Mouse (Mus musculus): ENCODE results near the gene Snx8. TPM values are rescaled to one million over a fixed set of nuclear protein-coding genes. Genes with fewer than 3 reads are reported as not detected.
"Not testable (repeated sequence)": the region's sequence is repeated elsewhere in the genome, so short reads cannot be mapped to it uniquely, and the experiment has no call there.

The Snx8 gene
- polyA plus RNA-seq, 1 experiment: 22.3 TPM

DNA sequence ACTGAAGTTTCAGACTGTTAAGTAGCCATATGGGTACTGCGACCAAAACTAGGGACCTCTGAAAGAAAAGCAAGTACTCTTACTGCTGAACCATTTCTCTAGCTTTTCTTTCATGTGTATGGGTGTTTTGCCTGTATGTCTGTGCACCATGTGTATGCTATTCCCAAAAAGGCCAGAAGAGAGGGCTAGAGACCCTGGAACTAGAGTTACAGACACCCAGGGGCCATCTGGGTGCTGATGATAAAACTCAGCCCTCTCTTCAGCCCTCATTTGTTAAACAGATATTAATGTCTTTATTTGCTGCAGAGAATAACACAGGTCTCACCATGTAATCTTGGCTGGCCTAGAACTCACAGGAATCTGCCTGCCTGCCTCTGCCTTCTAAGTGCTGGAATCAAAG, 4.6 kb downstream of the Snx8 start:
- no peak for DNase-seq (ENCODE audit: low read depth)

DNA sequence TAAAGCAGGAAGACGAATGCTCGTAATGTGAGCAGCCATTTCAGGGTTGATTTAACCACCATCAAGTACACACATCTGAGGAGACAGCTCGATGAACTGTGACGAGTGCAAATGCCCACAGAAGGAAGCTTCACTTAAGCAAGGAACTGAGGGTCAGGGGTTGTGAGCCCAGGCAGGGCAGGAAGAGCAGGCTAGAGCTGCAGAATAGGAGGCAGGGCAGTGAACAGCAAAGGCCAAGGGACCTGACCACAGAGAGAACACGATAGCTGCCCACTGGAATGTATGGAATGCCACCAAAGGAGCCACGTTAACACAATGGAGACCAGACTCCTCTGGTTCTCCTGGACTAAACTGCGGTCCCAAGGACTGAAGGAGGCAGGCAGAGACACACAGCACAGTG, 5.5 kb downstream of the Snx8 start:
- DNase-seq (ENCODE audit: low read depth): no peak

DNA sequence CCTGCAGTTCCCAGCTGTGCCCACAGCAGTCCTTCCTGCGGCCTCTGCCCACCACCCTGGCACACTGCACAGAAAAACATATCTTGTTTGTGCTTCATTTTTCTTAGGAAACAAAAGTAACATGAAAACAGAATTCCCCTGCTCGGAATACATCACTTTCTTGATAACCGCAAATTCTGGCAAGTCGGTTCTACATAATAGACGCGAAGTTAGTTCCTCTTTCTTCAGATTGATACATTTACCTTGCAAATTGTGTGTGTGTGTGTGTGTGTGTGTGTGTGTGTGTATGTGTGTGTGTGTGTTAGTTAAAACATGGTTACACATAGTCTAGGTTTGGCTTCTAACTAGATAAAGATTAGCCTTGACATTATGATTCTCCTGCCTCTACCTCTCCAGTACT, 6.4 kb downstream of the Snx8 start:
- no peak for DNase-seq (ENCODE audit: low read depth)

DNA sequence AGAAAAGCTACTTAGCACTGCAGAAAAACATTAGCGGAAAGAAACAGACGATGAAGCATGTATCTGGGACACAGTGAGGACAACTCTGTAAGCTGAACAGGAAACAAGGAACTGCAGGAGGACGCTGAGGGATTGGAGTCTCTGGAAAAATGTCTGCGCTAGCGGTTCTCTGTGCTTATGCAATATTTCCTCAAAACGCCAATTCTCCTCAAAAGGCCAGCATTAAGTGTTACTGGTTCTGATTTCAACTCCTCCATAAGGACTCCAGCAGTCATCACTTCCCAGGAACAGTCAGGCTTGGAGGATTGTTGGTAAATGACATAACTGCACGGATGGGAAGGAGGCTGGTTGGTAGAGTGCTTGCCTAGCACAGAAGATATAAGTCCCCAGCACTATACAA, 7.9 kb downstream of the Snx8 start:
- DNase-seq (ENCODE audit: low read depth): no peak

DNA sequence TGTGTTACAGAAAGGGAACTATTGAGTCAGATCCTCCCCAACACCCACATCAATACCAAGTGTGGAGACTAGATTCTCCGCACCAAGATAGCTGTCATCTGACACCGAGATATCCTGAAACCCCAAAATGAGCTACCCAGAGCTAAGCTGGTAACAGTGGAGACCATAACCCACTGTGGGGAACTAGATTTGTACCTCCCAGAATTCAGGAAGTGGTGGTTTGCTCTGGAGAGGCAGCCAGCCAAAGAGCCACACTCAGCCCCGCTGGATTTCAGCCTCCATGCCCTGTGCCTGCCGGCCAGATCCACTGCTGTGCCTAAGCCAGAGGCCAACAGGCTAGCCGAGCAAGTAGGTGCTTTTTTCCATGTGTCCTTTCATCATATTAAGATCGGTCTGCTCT, 9.8 kb downstream of the Snx8 start:
- DNase-seq (ENCODE audit: low read depth): no peak

DNA sequence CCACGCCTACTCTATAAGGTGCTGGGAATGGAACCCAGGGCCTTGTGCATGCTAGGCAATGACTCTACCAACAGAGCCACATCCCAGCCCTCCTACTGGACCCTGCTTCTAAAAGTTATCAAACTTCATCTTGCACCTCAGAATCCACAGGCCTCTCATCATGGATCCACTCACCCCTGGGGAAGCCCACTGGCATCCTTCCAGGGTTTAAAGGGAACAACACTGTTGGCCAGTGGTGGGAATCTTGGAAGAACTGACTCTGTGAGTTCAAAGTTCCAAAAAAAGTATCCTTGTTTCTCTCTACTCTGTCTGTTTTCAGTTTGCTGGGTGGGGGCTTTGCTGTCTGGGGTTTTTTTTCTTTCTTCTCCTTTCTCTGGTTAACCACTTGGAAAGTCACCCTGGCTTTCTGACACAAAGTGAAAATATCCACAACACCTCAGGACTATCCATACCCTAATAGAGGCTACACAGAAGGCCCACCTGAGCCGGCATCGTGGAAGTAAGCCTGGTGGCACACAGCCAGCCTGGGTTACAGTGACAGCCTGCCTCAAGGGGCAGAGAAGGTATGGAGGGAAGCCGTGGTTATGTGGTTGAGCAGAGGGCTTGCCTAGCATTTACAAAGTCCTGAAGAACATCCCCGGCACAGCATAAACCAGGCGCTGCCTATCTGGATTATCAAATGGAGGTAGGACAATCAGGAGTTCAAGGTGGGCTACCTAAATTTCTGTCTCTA, 10.8 kb downstream of the Snx8 start:
- DNase-seq (ENCODE audit: low read depth): no peak

DNA sequence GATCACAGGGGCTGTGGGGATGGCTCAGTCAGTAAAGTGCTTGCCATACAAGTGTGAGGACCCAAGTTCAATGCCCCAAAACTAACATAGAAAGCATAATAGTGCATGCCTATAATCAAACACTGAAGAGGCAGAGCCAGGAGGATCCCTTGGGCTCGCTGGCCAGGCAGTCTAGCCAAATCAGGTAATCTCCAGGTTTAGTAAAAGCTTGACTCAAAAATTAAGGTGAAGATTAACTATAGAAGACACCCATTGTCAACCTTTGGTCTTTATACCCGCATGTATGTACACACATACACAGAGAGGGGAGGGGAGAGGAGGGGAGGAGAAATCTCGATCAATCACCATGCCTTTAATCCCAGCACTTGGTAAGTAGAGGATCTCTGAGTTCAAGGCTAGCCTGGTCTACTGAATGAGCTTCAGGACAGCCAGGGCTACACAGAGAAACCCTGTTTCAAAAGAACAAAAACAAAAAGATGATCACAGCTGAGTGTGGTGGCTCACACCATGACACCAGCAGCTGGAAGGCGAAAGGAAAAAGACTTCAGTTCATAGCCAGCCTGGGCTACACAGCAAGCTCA, 13.7 kb downstream of the Snx8 start:
- DNase-seq (ENCODE audit: low read depth): no peak

DNA sequence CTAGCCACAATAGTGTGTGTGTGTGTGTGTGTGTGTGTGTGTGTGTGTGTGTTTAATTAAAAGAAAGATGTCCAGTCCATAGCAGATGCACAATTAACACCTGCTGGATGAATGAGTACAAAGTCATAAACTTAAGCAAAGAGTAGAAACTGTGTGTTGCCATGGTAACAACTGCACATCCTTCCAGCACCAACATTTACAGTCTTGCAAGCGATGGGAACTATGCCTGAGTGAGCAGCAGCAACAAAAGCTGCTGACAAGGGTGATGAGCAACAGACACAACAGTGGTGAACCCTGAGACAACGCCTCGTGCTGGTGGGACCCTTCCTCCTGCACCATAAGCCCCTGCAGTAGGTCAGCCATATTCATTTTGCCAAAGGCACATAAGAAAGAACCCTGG, 14.8 kb downstream of the Snx8 start:
- no peak for DNase-seq (ENCODE audit: low read depth)

DNA sequence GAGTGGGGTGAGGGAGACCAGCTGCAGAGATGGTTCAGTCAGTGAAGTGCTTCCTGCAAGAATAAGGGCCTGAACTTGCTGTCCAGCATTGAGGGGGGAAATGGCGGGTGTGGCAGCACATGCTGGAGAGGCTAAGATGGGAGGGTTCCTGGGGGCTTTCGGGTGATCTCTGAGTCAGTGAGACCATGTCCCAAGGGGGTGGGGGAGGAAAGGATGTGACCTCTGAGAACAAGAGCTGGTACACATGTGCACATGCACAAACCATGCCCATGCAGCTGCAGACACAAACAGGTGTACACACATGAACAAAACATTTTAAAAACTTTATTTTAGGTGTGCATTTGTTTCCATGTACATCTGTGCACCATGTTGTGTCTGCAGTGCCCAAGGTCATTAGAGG, 15.4 kb downstream of the Snx8 start:
- no peak for DNase-seq (ENCODE audit: low read depth)

DNA sequence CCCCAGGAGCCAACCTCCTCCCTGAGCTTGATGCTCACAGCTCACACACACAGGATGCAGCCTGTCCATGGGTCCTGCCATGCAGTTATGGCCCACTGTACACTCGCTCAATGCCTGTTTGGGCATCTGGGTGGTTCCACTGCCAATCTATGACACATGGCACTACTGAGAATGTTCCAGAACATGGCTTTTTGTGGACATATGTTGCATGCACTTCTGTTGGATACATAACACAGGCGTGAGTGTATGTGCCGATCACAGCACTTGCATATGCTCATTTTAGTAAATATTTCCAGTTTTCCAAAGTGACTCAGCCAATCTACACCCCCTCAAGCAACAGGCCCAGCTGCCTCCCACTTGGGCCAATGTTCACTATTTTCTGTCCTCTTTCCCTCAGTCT, 17.4 kb downstream of the Snx8 start:
- no peak for DNase-seq (ENCODE audit: low read depth)

DNA sequence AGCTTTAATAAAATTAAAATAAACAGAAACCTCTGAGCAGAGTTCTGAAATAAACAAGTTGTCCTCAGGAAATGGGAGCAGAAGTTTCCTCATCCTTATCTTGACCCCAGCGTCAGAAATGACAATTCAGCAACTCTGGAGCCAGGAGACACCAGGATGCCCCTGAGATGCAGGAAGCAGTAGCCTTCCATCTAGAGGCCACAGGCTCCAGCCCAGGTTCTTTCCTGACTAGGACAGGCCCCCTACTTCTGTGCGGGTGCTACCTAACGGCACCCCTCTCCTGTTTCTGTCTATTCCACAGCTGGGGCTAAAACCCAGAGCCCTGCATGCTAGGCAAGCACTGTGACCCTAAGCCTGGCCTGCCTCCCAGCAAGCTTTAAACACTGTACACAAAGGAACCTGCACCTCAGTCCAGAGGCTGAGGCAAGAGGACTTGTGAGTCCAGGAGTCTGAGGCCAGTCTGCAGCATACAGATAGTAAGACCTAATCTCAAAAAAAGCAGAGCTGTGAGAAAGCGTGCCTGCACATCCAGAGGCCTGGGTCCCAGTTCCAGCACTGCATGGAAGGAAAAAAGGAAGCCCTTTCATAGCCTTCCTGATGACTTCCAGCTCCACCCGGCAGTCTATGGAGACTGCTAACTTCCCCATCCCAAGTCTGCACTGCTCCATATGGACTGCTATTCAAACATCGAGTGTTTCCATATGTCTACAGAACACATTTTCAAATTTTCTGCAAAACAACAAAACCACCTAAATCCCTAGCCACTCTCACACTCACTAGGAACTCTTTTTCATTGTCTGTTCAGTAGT, 18.4 kb downstream of the Snx8 start:
- DNase-seq (ENCODE audit: low read depth): no peak

DNA sequence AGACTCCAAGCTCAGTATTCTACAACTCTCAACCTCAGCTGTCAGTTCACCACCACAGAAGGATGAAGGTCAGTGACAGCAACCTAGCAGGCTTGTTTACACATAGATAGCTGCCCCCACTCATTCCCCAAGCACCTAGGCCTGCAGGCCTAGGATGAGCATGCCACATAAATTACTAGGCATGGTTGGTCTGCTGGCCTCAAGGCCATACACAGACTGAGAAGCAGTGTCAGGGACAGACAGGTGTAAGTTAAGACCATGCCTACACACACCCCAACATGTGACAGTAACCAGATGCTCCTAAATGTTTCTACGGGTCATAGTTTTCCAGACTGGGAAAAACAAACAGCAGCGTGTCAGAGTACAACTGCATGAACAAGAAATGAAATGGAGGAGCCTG, 19.6 kb downstream of the Snx8 start:
- DNase-seq (ENCODE audit: low read depth): no peak

DNA sequence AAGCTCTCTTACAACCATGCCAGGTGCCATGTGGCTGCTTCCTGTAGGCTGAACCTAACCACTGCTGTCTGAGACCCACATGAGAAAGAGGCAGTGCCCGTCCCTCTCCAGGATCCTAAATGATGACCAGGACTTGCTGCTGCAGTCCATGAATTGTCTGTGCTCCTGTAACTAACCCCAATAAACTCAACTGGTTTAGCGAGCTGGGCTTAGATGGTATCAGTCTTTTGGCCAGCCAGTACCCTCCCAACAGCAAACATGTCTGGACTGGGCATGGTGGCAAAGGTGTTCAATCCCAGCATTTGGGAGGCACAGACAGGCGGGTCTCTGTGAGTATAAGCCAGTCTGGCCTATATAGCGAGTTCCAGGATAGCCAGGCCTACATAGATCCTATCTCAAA, 20.1 kb downstream of the Snx8 start:
- no peak for DNase-seq (ENCODE audit: low read depth)

DNA sequence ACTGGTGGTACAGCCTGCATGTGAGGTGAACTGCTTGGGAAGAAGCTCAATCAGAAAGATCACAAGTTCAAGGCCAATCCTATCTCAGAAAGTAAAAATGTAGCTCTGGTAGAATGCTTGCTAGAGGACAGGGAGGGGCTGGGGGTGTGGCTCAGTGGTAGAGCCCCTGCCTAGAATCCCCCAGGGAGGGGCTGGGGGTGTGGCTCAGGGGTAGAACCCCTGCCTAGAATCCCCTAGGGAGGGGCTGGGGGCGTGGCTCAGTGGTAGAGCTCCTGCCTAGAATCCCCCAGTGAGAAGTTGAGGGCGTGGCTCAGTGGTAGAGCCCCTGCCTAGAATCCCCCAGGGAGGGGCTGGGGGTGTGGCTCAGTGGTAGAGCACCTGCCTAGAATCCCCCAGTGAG, 20.9 kb downstream of the Snx8 start:
- not testable (repeated sequence) for DNase-seq (ENCODE audit: low read depth)

DNA sequence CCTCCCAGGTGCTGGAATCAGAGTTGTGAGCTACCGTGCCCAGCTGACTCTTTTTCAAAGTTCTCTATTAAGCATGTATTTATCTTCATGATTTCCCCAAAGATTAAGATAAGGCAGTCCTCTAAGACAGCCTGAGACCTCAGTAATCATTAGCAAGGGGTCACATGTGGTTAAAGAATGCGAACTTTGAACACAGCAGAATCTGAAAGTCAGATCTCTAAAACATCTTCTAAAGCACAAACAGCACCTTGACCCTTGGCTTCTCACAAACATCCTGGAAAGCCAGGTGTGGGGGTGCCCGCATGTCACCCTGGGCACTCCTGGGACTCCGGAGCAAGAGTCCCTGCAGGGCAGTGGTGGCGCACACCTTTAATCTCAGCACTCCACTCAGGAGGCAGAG, 24.6 kb downstream of the Snx8 start:
- DNase-seq (ENCODE audit: low read depth): no peak

DNA sequence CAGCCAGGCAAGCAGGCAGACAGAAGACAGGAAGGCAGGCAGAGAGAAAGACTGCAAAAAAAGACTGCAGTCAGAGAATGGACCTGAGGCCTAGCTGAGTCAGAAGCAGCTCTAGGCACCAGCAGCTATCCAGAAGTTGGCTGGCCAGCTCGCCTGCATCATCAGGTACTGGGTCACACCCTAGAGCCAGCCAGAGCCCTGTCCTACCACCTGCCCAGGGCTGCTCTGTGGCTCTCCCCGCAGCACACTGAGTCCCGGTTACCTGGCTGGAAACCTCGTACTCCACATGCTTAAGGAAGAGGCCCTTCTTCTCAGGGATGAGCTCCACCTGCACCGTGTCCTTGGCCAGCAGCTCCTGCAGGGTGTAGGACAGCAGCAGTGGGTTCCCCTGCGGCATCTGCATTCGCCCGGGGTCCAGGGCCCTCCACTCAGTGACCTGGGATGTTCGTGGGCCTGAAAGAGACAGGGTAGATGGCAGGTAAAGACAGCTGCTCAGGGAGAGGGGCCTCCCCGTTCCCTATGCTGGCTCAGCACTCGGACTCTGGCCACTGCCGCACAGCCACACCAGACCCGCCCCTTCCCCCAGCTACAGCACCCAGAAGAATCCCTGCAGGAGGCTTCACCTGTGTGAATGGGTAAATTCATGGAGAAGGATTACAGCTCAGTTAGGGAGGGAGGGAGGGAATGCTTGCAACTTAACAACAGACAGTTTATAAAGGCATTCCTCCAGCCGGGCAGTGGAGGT, 29.0 kb downstream of the Snx8 start:
- DNase-seq (ENCODE audit: low read depth): no peak

DNA sequence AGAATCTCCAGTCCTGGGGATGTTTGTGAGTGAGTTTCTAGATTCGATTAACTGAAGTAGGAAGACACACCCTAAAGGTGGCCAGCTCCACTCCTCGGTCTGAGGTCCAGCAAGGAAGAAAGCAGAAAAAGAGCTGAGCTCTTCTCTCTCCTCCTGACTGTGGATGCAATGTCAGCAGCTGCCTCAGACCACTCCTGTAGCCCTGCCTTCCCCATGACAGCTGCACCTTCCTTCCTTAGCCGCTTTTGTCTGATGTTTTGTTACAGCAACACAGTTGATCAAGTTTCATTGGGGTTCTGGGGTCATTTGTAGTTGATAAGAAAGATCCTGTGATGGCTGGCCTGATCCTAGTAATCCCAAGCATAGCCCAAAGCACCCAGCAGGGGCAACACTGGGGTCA, 31.6 kb downstream of the Snx8 start:
- no peak for DNase-seq (ENCODE audit: low read depth)

DNA sequence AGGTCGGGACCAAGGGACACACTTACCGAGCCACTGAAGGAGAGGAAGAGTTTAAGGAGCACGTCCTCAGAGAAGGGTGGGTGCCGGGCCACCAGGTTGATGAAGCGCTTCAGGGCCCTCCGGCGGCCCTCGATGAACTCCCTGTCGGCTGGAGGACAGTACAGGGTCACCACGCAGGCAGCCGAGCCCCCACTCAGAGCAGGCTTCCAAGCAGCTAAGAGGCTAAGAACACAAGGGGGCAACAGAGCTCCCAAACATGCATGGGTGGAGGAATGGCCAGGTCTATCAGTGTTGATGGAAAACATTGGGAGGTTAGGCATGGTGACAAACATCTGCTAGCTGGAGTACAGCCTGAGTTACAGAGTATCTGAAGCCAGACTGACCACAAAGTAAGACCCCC, 33.1 kb downstream of the Snx8 start:
- DNase-seq (ENCODE audit: low read depth): no peak

DNA sequence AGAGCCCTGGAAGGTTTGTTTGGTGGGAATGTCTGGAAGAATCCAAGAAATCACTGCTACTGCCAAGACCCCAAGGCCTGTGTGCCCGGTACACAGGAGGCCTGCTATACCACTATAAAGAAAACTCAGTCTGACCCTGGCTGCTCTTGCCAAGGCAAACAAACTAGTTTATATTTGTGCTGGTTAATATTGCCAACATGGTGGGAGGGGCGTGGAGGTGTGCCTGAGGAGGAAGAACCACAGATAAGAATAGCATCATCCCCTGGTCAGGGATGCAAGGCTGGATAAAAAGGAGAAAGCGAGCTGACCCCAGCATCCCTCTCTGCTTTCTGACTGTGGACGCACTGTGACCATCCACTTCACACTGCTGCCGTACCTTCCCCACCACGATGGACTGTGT, 36.7 kb downstream of the Snx8 start:
- DNase-seq (ENCODE audit: low read depth): no peak

DNA sequence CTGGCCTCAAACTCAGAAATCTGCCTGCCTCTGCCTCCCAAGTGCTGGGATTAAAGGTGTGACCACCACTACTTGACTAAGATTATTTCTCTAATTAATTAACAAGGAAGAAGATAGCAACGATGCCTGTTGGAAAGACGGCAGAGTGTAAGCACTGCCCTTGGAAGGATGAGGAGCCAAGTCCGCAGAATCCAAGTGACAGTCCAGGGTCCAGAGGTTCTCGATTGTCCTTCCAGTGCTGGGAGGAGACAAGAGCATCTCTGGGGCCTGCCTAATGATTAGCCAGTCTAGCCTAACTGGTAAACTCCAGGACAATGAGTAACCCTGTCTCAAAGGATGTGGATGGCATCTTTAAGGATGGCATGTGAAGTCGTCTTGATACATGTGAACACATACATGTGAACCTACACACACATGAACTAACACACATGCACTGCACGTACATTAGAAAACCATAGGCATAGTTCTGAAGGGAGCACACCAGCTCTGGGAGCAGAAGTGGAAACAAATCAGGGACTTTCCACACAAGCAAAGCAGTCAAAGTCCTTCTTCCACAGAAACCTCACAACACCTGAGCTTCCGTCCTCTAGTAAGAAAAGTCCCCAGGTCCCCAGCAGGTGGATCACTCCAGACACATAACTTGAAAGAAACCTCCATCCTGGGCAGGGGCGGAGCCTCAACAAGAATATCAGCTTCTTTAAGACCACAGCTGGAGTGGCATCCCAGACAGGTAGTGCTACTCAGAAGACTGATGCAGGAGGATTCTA, 38.1 kb downstream of the Snx8 start:
- no peak for DNase-seq (ENCODE audit: low read depth)

DNA sequence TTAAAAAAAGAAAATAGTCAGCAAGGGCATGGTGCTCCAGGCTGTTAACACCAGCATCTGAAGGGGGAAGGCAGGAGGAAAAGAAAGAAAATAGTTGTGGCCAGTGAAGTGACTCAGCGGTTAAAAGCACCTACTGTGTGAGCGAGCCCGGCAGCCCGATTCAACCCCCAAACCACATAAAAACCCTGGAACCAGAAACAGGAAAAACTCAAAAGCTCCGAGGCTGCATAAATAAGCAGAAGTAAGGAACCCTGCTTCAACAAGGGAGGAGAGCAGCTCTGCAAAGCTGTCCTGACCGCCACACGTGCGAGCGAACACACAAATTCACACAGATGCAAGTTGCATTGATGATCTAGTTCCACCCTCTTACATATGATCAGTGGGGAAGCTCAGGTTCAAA, 39.2 kb downstream of the Snx8 start:
- no peak for DNase-seq (ENCODE audit: low read depth)

DNA sequence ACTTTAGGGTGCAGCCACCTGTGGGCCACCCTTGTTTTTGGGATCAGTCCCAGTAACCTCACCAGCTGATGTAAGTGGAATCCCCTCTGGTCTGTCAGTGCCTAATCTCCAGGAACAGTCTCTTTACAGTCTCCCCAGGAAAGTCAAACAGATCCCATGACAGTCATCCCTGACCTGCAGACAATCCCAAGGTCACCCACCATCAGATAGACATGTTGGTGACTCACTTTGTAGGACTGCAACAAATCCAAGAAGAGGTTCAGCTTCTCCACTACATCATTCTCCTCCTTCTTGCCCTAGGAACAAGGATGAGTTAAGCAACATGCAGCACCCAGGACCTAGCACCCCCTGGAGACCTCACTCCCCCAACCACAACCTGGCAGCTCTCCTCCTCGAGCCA, 43.0 kb downstream of the Snx8 start:
- DNase-seq (ENCODE audit: low read depth): no peak
